Mouse (Mus musculus) kidney, adult 2 months (tissue): ENCODE measurements around the gene Pmm1. TPM values are rescaled to one million over a fixed set of nuclear protein-coding genes. Genes with fewer than 3 reads are reported as not detected.

Source experiments
- DNase-seq: peaks from one replicate; pipeline ENCODE4 v3.0.0; 2021
- H3K27ac ChIP-seq: fragments of 200-500 bp; 2 replicates; pipeline ENCODE4 v1.5.1; 2012; ENCODE audit warnings: low read depth, low read length, control low read depth, inconsistent platforms; ENCODE audit not compliant: insufficient read depth
- H3K27me3 ChIP-seq: fragments of 200-500 bp; replicated peaks from 2 replicates; pipeline ENCODE4 v1.6.1; 2012; ENCODE audit warnings: mild to moderate bottlenecking, moderate library complexity, low read length, inconsistent platforms; ENCODE audit not compliant: control insufficient read depth, insufficient read depth
- H3K36me3 ChIP-seq: fragments of 200-500 bp; 2 replicates; pipeline ENCODE4 v1.6.1; 2012; ENCODE audit warnings: mild to moderate bottlenecking, moderate library complexity, low read length, inconsistent platforms; ENCODE audit not compliant: control insufficient read depth, insufficient read depth
- H3K4me1 ChIP-seq: fragments of 200-500 bp; 2 replicates; pipeline ENCODE4 v1.6.1; 2011; ENCODE audit warnings: low read length; ENCODE audit not compliant: control insufficient read depth, insufficient read depth
- H3K4me3 ChIP-seq: fragments of 200-500 bp; 2 replicates; pipeline ENCODE4 v1.5.1; 2011; ENCODE audit warnings: mild to moderate bottlenecking, low read depth, low read length, control low read depth; ENCODE audit not compliant: insufficient read depth
- CTCF ChIP-seq: fragments of 200-500 bp; conservative IDR thresholded peaks from 2 replicates; pipeline ENCODE4 v1.5.1; 2011; ENCODE audit warnings: low read depth, mild to moderate bottlenecking, control low read depth, low read length, moderate library complexity, mixed read lengths; ENCODE audit not compliant: insufficient read depth, insufficient read length
- POLR2A ChIP-seq: fragments of 200-500 bp; IDR thresholded peaks from one replicate; pipeline ENCODE4 v1.6.1; 2011; ENCODE audit warnings: low read depth, low read length, control low read depth
- WGBS: fragments of 180-500 bp; shearing (Covaris S2); methylation state at CpG from one replicate; pipeline ENCODE4 v1.1.7; 2018; 5-methylcytosine and 5-hydroxymethylcytosine counted together
- polyA plus RNA-seq: library from polyadenylated mRNA; depleted of rRNA; stranded (reverse); fragments of >200 nt; gene quantifications from 2 replicates; pipeline ENCODE4 v1.2.3, GENCODE M21; 2012; rRNA removed

Pmm1 gene
- polyA plus RNA-seq = 50.7 and 51.4 TPM in 2 replicates

DNA sequence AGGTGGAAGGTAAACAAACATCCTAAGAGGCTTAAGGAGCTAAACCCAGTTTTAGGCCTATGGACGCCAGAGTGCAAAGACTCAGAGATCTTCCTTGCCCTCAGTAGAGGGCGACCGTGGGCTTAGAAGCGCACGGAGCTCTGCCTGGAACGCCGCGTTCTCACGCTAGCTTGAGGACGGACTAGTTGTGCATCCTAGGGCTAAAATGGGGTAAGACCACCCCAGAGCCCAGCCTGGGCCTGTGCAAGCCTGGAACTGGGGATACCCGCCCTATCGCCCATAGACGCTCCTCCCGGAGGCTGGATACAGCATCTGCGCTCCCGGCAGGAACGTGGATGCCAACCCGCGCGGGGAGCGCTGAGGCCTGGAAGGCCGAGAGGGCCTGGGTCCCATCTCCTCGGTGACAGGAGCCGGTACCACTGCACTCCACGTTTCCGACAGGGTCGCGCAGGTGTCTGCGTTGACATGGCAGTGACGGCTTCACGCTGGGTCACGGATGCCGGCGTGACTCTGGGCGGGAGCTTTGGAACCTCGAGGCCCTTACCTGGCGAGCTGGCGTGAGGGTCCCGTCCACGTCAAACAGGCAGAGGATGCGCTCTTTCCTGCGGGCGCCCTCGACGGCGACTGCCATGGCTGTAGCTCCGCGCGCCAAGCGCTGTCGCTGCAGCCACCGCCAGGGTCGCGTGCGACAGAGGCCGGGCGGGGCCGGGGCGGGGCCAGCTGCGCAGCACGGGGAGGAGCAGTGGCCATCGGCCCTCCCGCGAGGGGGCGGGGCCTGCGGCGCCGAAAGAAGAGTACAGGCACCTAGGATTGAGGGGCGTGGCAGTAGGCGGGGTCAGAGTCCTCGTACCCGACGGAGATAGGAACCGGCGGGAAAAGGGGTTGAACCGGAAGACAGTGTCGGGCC lies at the start of gene Pmm1:
Pmm1 (minus strand) TSS at position 760 of the 907 bp plus-strand sequence.
- Histone ChIP-seq H3K36me3 (no peaks in the 10 kb centered on the region; the same call in 1 of the 2 replicates), H3K4me3 (peak within 1 kb of the TSS; percentile 64), H3K27me3 (no peaks in the 10 kb centered on the region), H3K4me1 (no peaks in the 10 kb centered on the region), H3K27ac (peak within 1 kb of the TSS; percentile 41; the same call in 1 of the 2 replicates)
- DNase-seq = peak; percentile 99
- TF ChIP-seq POLR2A (no peak), CTCF (peak; percentile 85)
- under 1% methylated on average over 77 of the region's 77 CpGs for WGBS

DNA sequence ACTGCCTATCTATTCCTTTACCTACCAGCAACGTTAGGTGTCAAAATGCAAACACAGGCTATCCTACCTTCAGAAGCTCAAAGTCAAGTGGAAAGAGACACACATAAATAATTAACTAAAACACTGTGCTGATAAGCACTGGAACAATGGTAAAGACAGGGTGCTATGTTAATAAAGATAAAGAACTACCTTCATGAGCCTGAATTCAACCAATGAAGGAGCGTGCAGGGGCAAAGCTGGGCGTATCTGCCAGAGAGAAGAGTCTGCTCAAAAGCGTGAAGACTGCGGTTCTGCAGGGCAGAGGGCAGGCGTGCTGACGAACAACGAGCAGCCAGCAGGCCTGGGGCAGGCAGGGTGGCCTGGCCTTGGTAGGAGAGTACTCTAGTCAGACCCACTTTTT lies 43.5 kb upstream of the Pmm1 start:
- no peaks in the 10 kb centered on the region for H3K27me3 ChIP-seq
- H3K36me3 ChIP-seq = peaks cover 1% of the 10 kb centered on the region; the same call in 1 of the 2 replicates
- TF ChIP-seq POLR2A (no peak), CTCF (no peak)
- 77% methylated on average over 8 of the region's 8 CpGs for WGBS
- no peak overlapping the region for H3K4me3 ChIP-seq
- no peak overlapping the region for H3K27ac ChIP-seq
- no peak for DNase-seq
- no peaks in the 10 kb centered on the region for H3K4me1 ChIP-seq

DNA sequence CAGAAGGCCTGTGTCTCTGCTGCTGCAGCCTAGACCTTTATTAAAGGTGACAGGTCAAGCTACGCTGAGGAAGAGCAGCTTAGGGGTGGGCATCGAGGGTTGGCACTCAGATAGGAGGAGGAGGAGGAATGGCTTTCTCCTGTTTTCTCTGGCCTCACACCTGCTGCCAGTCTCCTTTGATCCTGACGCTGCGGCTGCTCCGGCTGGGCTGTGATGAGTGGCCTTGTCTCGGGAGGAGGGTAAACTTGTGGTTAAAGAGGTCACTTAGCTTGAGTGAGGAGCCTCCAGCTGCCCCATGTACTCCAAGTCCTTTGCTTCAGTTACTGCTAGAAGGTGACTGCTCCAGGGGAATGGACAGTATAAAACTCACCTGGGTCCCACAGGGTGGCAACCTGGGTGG lies 33.3 kb upstream of the Pmm1 start:
- WGBS = 68% methylated on average over 6 of the region's 6 CpGs
- Histone ChIP-seq H3K27me3 (no peaks in the 10 kb centered on the region), H3K4me3 (no peak overlapping the region), H3K36me3 (no peaks in the 10 kb centered on the region), H3K27ac (no peak overlapping the region), H3K4me1 (no peaks in the 10 kb centered on the region)
- no peak for TF ChIP-seq POLR2A
- no peak for TF ChIP-seq CTCF
- DNase-seq = no peak

DNA sequence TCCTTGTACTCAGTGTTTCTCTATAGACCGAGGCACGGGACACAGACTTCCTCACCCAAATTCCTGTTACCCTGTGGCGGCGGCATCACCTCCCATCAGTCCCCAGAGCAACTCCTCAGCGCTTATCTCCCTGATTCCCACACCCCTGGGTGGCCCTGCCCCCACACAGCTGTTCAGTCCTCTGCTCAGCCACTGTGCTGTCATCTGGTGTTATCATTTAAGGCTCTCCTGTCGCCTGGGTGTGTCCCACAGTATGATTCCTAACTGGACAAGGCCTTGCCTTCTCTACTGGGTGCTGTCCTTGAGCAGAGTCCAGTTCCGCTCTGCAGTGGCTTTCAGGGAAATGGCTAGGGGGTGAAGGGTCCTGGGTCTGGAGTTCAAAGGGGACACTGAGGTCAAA lies 29.8 kb upstream of the Pmm1 start:
- TF ChIP-seq CTCF (no peak), POLR2A (no peak)
- Histone ChIP-seq H3K36me3 (no peaks in the 10 kb centered on the region), H3K27me3 (no peaks in the 10 kb centered on the region), H3K4me1 (no peaks in the 10 kb centered on the region), H3K4me3 (no peak overlapping the region), H3K27ac (no peak overlapping the region)
- DNase-seq = no peak
- 66% methylated on average over 7 of the region's 7 CpGs for WGBS

DNA sequence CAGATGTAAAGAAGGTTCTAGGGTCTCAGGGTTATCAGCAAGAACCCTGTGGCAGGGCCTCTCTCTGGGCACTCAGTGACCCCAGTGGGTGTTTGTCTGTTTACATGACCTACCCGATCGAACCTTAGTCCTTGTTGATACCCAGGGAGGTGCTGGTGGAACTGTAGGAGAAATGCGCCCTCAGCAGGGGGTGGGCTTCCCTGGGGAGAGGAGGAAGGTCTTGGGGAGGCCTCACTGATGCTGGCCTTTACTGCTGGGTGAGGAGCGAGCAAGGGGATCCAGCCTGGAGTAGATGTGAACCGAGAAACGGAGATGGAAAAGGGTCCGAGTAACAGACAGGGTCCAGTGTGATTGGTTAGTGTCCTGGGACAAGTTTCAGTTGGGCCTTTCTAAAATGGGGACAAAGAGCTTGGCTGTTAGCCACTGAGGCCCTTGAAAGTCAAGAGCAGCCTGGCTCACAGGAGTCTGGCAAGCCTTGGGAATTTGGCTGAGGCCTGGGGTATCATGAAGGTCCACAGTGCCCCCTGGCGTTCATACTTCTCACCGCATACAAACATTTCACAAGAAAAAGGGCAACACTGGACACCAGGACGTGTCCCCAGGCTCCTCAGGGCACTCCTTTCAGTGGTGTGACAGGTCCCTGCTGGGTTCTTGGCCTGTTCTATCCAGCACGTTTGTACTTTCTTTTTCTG lies 28.8 kb upstream of the Pmm1 start:
- peak; percentile 92 for DNase-seq
- WGBS = 48% methylated on average over 11 of the region's 11 CpGs

DNA sequence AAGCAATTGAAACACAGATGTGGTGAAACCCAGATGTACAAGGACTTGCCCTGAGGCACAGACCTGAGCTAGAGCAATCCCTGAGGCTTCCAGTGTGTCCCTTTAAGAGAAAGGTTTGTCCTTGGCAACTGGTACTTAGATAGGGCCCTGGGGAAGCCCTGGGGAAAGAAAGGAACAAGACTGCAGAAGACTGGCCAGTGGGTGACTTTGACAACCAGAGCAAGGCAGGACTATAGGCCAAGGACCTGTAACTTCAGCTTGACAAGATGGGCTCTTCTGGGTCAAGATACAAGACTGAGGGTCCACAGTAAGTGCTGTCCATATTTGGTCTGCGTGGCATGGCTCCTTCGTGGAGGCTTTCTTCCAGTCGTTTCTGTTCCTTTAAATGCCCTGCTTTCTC lies 26.9 kb upstream of the Pmm1 start, which contains the start of gene Xrcc6:
Xrcc6 (plus strand) TSS at position 190 of the 400 bp plus-strand sequence.
- H3K4me3 ChIP-seq = no peak within 1 kb of the TSS
- 78% methylated on average over 3 of the region's 3 CpGs for WGBS

More for the DNA sequence above, 28.8 kb upstream of the Pmm1 start:
- TF ChIP-seq CTCF (peak; percentile 91), POLR2A (no peak)
- no peaks in the 10 kb centered on the region for H3K4me1 ChIP-seq
- no peak overlapping the region for H3K27ac ChIP-seq
- H3K4me3 ChIP-seq = no peak overlapping the region
- H3K36me3 ChIP-seq = no peaks in the 10 kb centered on the region
- no peaks in the 10 kb centered on the region for H3K27me3 ChIP-seq

More for the DNA sequence above, 26.9 kb upstream of the Pmm1 start, which contains the start of gene Xrcc6:
- no peak for DNase-seq
- no peak for TF ChIP-seq POLR2A
- TF ChIP-seq CTCF = no peak
- Histone ChIP-seq H3K36me3 (no peaks in the 10 kb centered on the region), H3K27ac (no peak within 1 kb of the TSS), H3K27me3 (no peaks in the 10 kb centered on the region), H3K4me1 (no peaks in the 10 kb centered on the region)
